Mouse (Mus musculus): ENCODE data around the gene Tbx2. TPM values are rescaled to one million over a fixed set of nuclear protein-coding genes. Genes with fewer than 3 reads are reported as not detected.

Gene Tbx2
- polyA plus RNA-seq, 1 experiment from 2014 or later: 3.1 TPM

- H3K4me1 ChIP-seq (ENCODE audit: control insufficient read depth, insufficient read depth, low read length): peaks cover 22% of the 10 kb centered on the region
Measured at GRCm38 (mm10) chr11:85829520-85830440, 2.6 kb upstream of the Tbx2 start.

GRCm38 (mm10) chr11:85830901-85831341 is 1.4 kb upstream of the Tbx2 start:
- Histone ChIP-seq H3K27ac (ENCODE audit: low read length) (peak overlapping the region; percentile 18; the same call in 1 of the 2 replicates), H3K27me3 (ENCODE audit: control insufficient read depth, insufficient read depth, low read length) (peaks cover 44% of the 10 kb centered on the region), H3K4me2 (ENCODE audit: low read depth, low read length) (peak overlapping the region; percentile 93)

More at GRCm38 (mm10) chr11:85829520-85830440, 2.6 kb upstream of the Tbx2 start:
- peak overlapping the region; percentile 75 for H3K9ac ChIP-seq (ENCODE audit: low read length)
- WGBS: 3% methylated on average over 59 of the region's 61 CpGs
- H3K4me3 ChIP-seq (replicated peaks; ENCODE audit: low read length): peak overlapping the region; percentile 66
- peak overlapping the region; percentile 49 for H3K27ac ChIP-seq (ENCODE audit: low read length)
- H3K4me2 ChIP-seq (ENCODE audit: low read depth, low read length): peak overlapping the region; percentile 93
- no peak for ATAC-seq (ENCODE audit: insufficient read depth, low FRiP score)
- H3K9me3 ChIP-seq (replicated peaks; ENCODE audit: control insufficient read depth, low read length): no peaks in the 10 kb centered on the region
- no peaks in the 10 kb centered on the region for H3K36me3 ChIP-seq (ENCODE audit: control insufficient read depth, insufficient read depth, low read length)
- peaks cover 38% of the 10 kb centered on the region for H3K27me3 ChIP-seq (ENCODE audit: control insufficient read depth, insufficient read depth, low read length)

GRCm38 (mm10) chr11:85831656-85832230 is 608 bp upstream of the Tbx2 start:
- peaks cover 45% of the 10 kb centered on the region for H3K27me3 ChIP-seq (ENCODE audit: control insufficient read depth, insufficient read depth, low read length)
- H3K27ac ChIP-seq (ENCODE audit: low read length): peak overlapping the region; percentile 68
- under 1% methylated on average over 33 of the region's 33 CpGs for WGBS
- no peaks in the 10 kb centered on the region for H3K9me3 ChIP-seq (replicated peaks; ENCODE audit: control insufficient read depth, low read length)
- no peaks in the 10 kb centered on the region for H3K36me3 ChIP-seq (ENCODE audit: control insufficient read depth, insufficient read depth, low read length)
- no peak for ATAC-seq (ENCODE audit: insufficient read depth, low FRiP score)
- H3K4me3 ChIP-seq (replicated peaks; ENCODE audit: low read length): peak overlapping the region; percentile 66
- peaks cover 22% of the 10 kb centered on the region for H3K4me1 ChIP-seq (ENCODE audit: control insufficient read depth, insufficient read depth, low read length)
- peak overlapping the region; percentile 93 for H3K4me2 ChIP-seq (ENCODE audit: low read depth, low read length)
- H3K9ac ChIP-seq (ENCODE audit: low read length): peak overlapping the region; percentile 91

More at GRCm38 (mm10) chr11:85830901-85831341, 1.4 kb upstream of the Tbx2 start:
- Histone ChIP-seq H3K9ac (ENCODE audit: low read length) (peak overlapping the region; percentile 54; the same call in 1 of the 2 replicates), H3K36me3 (ENCODE audit: control insufficient read depth, insufficient read depth, low read length) (no peaks in the 10 kb centered on the region), H3K4me3 (replicated peaks; ENCODE audit: low read length) (peak overlapping the region; percentile 66), H3K4me1 (ENCODE audit: control insufficient read depth, insufficient read depth, low read length) (peaks cover 22% of the 10 kb centered on the region), H3K9me3 (replicated peaks; ENCODE audit: control insufficient read depth, low read length) (no peaks in the 10 kb centered on the region)
- ATAC-seq (ENCODE audit: insufficient read depth, low FRiP score): no peak
- 21% methylated on average over 17 of the region's 17 CpGs for WGBS

- no peaks in the 10 kb centered on the region for H3K36me3 ChIP-seq (ENCODE audit: control insufficient read depth, insufficient read depth, low read length)
- H3K4me2 ChIP-seq (ENCODE audit: low read depth, low read length): peak overlapping the region; percentile 93
- ATAC-seq (ENCODE audit: insufficient read depth, low FRiP score): no peak
- peak overlapping the region; percentile 91 for H3K9ac ChIP-seq (ENCODE audit: low read length)
- peaks cover 56% of the 10 kb centered on the region for H3K27me3 ChIP-seq (ENCODE audit: control insufficient read depth, insufficient read depth, low read length)
- H3K9me3 ChIP-seq (replicated peaks; ENCODE audit: control insufficient read depth, low read length): no peaks in the 10 kb centered on the region
- WGBS: under 1% methylated on average over 50 of the region's 54 CpGs
- peak overlapping the region; percentile 66 for H3K4me3 ChIP-seq (replicated peaks; ENCODE audit: low read length)
- peak overlapping the region; percentile 89 for H3K27ac ChIP-seq (ENCODE audit: low read length)
- H3K4me1 ChIP-seq (ENCODE audit: control insufficient read depth, insufficient read depth, low read length): peaks cover 28% of the 10 kb centered on the region
Measured at GRCm38 (mm10) chr11:85833081-85833521, 750 bp downstream of the Tbx2 start.

- no peak for ATAC-seq (ENCODE audit: insufficient read depth, low FRiP score)
- peak overlapping the region; percentile 91 for H3K9ac ChIP-seq (ENCODE audit: low read length)
- peaks cover 51% of the 10 kb centered on the region for H3K27me3 ChIP-seq (ENCODE audit: control insufficient read depth, insufficient read depth, low read length)
- peak overlapping the region; percentile 93 for H3K4me2 ChIP-seq (ENCODE audit: low read depth, low read length)
- H3K4me3 ChIP-seq (replicated peaks; ENCODE audit: low read length): peak overlapping the region; percentile 66
- no peaks in the 10 kb centered on the region for H3K9me3 ChIP-seq (replicated peaks; ENCODE audit: control insufficient read depth, low read length)
- peak overlapping the region; percentile 8; the same call in 1 of the 2 replicates for H3K27ac ChIP-seq (ENCODE audit: low read length)
- H3K4me1 ChIP-seq (ENCODE audit: control insufficient read depth, insufficient read depth, low read length): peaks cover 30% of the 10 kb centered on the region
- H3K36me3 ChIP-seq (ENCODE audit: control insufficient read depth, insufficient read depth, low read length): no peaks in the 10 kb centered on the region
- WGBS: 27% methylated on average over 11 of the region's 11 CpGs
Measured at GRCm38 (mm10) chr11:85833761-85834385, 1.5 kb downstream of the Tbx2 start.

GRCm38 (mm10) chr11:85834386-85834931 is 2.1 kb downstream of the Tbx2 start:
- WGBS: 34% methylated on average over 17 of the region's 17 CpGs
- no peaks in the 10 kb centered on the region for H3K9me3 ChIP-seq (replicated peaks; ENCODE audit: control insufficient read depth, low read length)
- peak overlapping the region; percentile 91 for H3K9ac ChIP-seq (ENCODE audit: low read length)
- peaks cover 51% of the 10 kb centered on the region for H3K27me3 ChIP-seq (ENCODE audit: control insufficient read depth, insufficient read depth, low read length)
- H3K4me3 ChIP-seq (replicated peaks; ENCODE audit: low read length): peak overlapping the region; percentile 66
- H3K27ac ChIP-seq (ENCODE audit: low read length): peak overlapping the region; percentile 8; the same call in 1 of the 2 replicates
- H3K4me2 ChIP-seq (ENCODE audit: low read depth, low read length): peak overlapping the region; percentile 93
- no peaks in the 10 kb centered on the region for H3K36me3 ChIP-seq (ENCODE audit: control insufficient read depth, insufficient read depth, low read length)
- ATAC-seq (ENCODE audit: insufficient read depth, low FRiP score): no peak
- H3K4me1 ChIP-seq (ENCODE audit: control insufficient read depth, insufficient read depth, low read length): peaks cover 27% of the 10 kb centered on the region

GRCm38 (mm10) chr11:85835001-85835752 is 2.8 kb downstream of the Tbx2 start:
- ATAC-seq (ENCODE audit: insufficient read depth, low FRiP score): no peak
- peak overlapping the region; percentile 91 for H3K9ac ChIP-seq (ENCODE audit: low read length)
- no peaks in the 10 kb centered on the region for H3K36me3 ChIP-seq (ENCODE audit: control insufficient read depth, insufficient read depth, low read length)
- H3K4me3 ChIP-seq (replicated peaks; ENCODE audit: low read length): peak overlapping the region; percentile 66
- peaks cover 20% of the 10 kb centered on the region for H3K4me1 ChIP-seq (ENCODE audit: control insufficient read depth, insufficient read depth, low read length)
- H3K9me3 ChIP-seq (replicated peaks; ENCODE audit: control insufficient read depth, low read length): no peaks in the 10 kb centered on the region
- 30% methylated on average over 9 of the region's 9 CpGs for WGBS
- H3K4me2 ChIP-seq (ENCODE audit: low read depth, low read length): peak overlapping the region; percentile 93
- H3K27ac ChIP-seq (ENCODE audit: low read length): no peak overlapping the region
- H3K27me3 ChIP-seq (ENCODE audit: control insufficient read depth, insufficient read depth, low read length): peaks cover 51% of the 10 kb centered on the region
